Mouse (Mus musculus) cerebellum, postnatal 36 days (tissue): Measurements from ENCODE around the gene Chn2.

ENCODE experiments used
- DNase-seq, 2 experiments: peaks; one replicate each; pipeline ENCODE4 v3.0.0; 2021 to 2022; ENCODE audit warnings: mixed read lengths in 2 of 2

Gene Chn2

GRCm38 (mm10) chr6:54043536-54043935 lies 4.2 kb downstream of the Chn2 start:
- no peak for DNase-seq

- DNase-seq: peak; percentile 79 to 91
These were observed 6.7 kb downstream of the Chn2 start for GRCm38 (mm10) chr6:54045748-54046721.

- DNase-seq: peak in 1 of 2 experiments; percentile 29
These were observed 7.8 kb downstream of the Chn2 start for GRCm38 (mm10) chr6:54046884-54047747.

GRCm38 (mm10) chr6:54048768-54049167 lies 9.4 kb downstream of the Chn2 start:
- DNase-seq: no peak

- DNase-seq: no peak
These were observed 11.8 kb downstream of the Chn2 start for GRCm38 (mm10) chr6:54051173-54051572.

- DNase-seq: no peak
These were observed 12.8 kb downstream of the Chn2 start for GRCm38 (mm10) chr6:54052124-54052523.

- DNase-seq: no peak
These were observed 13.3 kb downstream of the Chn2 start for GRCm38 (mm10) chr6:54052666-54053065.

- DNase-seq: no peak
These were observed 14.0 kb downstream of the Chn2 start for GRCm38 (mm10) chr6:54053316-54053715.

GRCm38 (mm10) chr6:54055387-54055786 lies 16.0 kb downstream of the Chn2 start:
- no peak for DNase-seq

- DNase-seq: no peak
These were observed 17.5 kb downstream of the Chn2 start for GRCm38 (mm10) chr6:54056548-54057532.

GRCm38 (mm10) chr6:54057661-54058060 lies 18.3 kb downstream of the Chn2 start:
- DNase-seq: no peak

GRCm38 (mm10) chr6:54058837-54059236 lies 19.5 kb downstream of the Chn2 start:
- no peak for DNase-seq

GRCm38 (mm10) chr6:54060258-54060657 lies 20.9 kb downstream of the Chn2 start:
- no peak for DNase-seq

- no peak for DNase-seq
These were observed 22.0 kb downstream of the Chn2 start for GRCm38 (mm10) chr6:54061375-54061774.

- DNase-seq: peak in 1 of 2 experiments; percentile 1
These were observed 24.5 kb downstream of the Chn2 start for GRCm38 (mm10) chr6:54063878-54064277.

- DNase-seq: peak in 1 of 2 experiments; percentile 6
These were observed 28.0 kb downstream of the Chn2 start for GRCm38 (mm10) chr6:54067380-54067779.

- no peak for DNase-seq
These were observed 29.5 kb downstream of the Chn2 start for GRCm38 (mm10) chr6:54068882-54069281.

- DNase-seq: peak; percentile 94 to 97
These were observed 31.4 kb downstream of the Chn2 start for GRCm38 (mm10) chr6:54070736-54071135.

- DNase-seq: peak; percentile 52 to 58
These were observed 32.1 kb downstream of the Chn2 start for GRCm38 (mm10) chr6:54071478-54071877.

- no peak for DNase-seq
These were observed 35.1 kb downstream of the Chn2 start for GRCm38 (mm10) chr6:54074454-54074853.

- peak; percentile 65 to 74 for DNase-seq
These were observed 36.1 kb downstream of the Chn2 start for GRCm38 (mm10) chr6:54075419-54075818.

GRCm38 (mm10) chr6:54076625-54077024 lies 37.3 kb downstream of the Chn2 start:
- no peak for DNase-seq
